8 mouse cellular contexts compared by ENCODE assay signal in genomic region chr7:128739462-128740277, GRCm38 (mm10). TPM values are rescaled to one million over a fixed set of nuclear protein-coding genes. Genes with fewer than 3 reads are reported as not detected.
DNase-seq lines count a peak whose midpoint lies in the region; ATAC-seq lines count a peak whose summit lies in the region.

No protein-coding gene starts in this region.

- H3K9me3 ChIP-seq in liver, embryonic 15.5 days (replicated peaks): no peaks in the 10 kb centered on the region
- H3K9me3 ChIP-seq in neural tube, embryonic 12.5 days: no peaks in the 10 kb centered on the region

- intact Hi-C loops in left cerebral cortex, postnatal 25 days (cut with DNase I): no loop called here

- H3K36me3 ChIP-seq in liver, embryonic 15.5 days (replicated peaks): peaks cover under 1% of the 10 kb centered on the region; the same call in 1 of the 2 replicates
- peaks cover 4% of the 10 kb centered on the region; the same call in 1 of the 2 replicates for H3K36me3 ChIP-seq in neural tube, embryonic 12.5 days

- ATAC-seq in liver, embryonic 15.5 days (ENCODE audit: insufficient read depth): peak; percentile 47
- peak; percentile 57 for ATAC-seq in neural tube, embryonic 12.5 days (ENCODE audit: low FRiP score, low read depth)

- H3K27me3 ChIP-seq in liver, embryonic 15.5 days: peaks cover 12% of the 10 kb centered on the region
- H3K27me3 ChIP-seq in neural tube, embryonic 12.5 days (replicated peaks): no peaks in the 10 kb centered on the region

- WGBS in liver, embryonic 15.5 days (ENCODE audit: insufficient replicate concordance): under 1% methylated on average over 69 of the region's 80 CpGs
- under 1% methylated on average over 80 of the region's 80 CpGs for WGBS in neural tube, embryonic 12.5 days

- peak; percentile 21 to 28 for DNase-seq in left cerebral cortex, postnatal 25 days (ENCODE audit: low spot score in 2 of 2)
- no peak for DNase-seq in left cerebral cortex, adult 11 months (ENCODE audit: low spot score)
- peak; percentile 60 for DNase-seq in gastrocnemius, postnatal 25 days
- peak; percentile 79 for DNase-seq in induced T-regulatory cell, adult 2 months (ENCODE audit: low read depth)
- DNase-seq in thymus, postnatal 10 days (ENCODE audit: low spot score in 2 of 2): peak; percentile 41 to 58

- H3K4me2 ChIP-seq in liver, embryonic 15.5 days: peak overlapping the region; percentile 97
- H3K4me2 ChIP-seq in neural tube, embryonic 12.5 days (replicated peaks): peak overlapping the region; percentile 81

- H3K4me3 ChIP-seq in brown adipose tissue, adult 24 weeks (ENCODE audit: insufficient read depth, low read depth, low read length): peak overlapping the region; percentile 94
- peak overlapping the region; percentile 93 for H3K4me3 ChIP-seq in liver, embryonic 15.5 days (replicated peaks)
- peak overlapping the region; percentile 96 for H3K4me3 ChIP-seq in neural tube, embryonic 12.5 days

- peak overlapping the region; percentile 91 for H3K9ac ChIP-seq in liver, embryonic 15.5 days
- H3K9ac ChIP-seq in neural tube, embryonic 12.5 days: peak overlapping the region; percentile 98

- H3K4me1 ChIP-seq in brown adipose tissue, adult 24 weeks (ENCODE audit: control insufficient read depth, insufficient read depth, insufficient read length, low read length): peaks cover 11% of the 10 kb centered on the region; the same call in 1 of the 2 replicates
- H3K4me1 ChIP-seq in liver, embryonic 15.5 days (replicated peaks): peaks cover 52% of the 10 kb centered on the region
- peaks cover 16% of the 10 kb centered on the region for H3K4me1 ChIP-seq in neural tube, embryonic 12.5 days

- peak overlapping the region; percentile 58 for H3K27ac ChIP-seq in brown adipose tissue, adult 24 weeks (replicated peaks; ENCODE audit: low read depth, low read length)
- peak overlapping the region; percentile 79 for H3K27ac ChIP-seq in liver, embryonic 15.5 days (replicated peaks)
- peak overlapping the region; percentile 71 for H3K27ac ChIP-seq in neural tube, embryonic 12.5 days

RNA-seq across cellular contexts. Expression of gene Mcmbp, which starts 0.6 kb away (rescaled TPM):
- total RNA-seq in left cerebral cortex, postnatal 25 days (2021): 10 to 100 TPM; 22.5 to 24.7 TPM
- 13.8 and 17.6 TPM in 2 replicates for polyA plus RNA-seq in brown adipose tissue, adult 24 weeks (2012; ENCODE audit: insufficient read depth, insufficient read length, missing spikeins)
- total RNA-seq in gastrocnemius, postnatal 25 days (2021): 10 to 100 TPM; 13.3 to 13.7 TPM
- polyA plus RNA-seq in liver, embryonic 15.5 days (2015; fragmentation: Nextera tagmentation; extraction: Ambion mirVana): 19.0 and 19.7 TPM in 2 replicates
- polyA plus RNA-seq in neural tube, embryonic 12.5 days (2016; fragmentation: Nextera tagmentation; extraction: Ambion mirVana): 61.8 and 66.2 TPM in 2 replicates

RNA-seq across cellular contexts. Expression of gene Sec23ip, which starts 5.1 kb away (rescaled TPM):
- total RNA-seq in left cerebral cortex, postnatal 25 days (2021): 10 to 100 TPM; 41.3 to 42.9 TPM
- 10.2 and 11.5 TPM in 2 replicates for polyA plus RNA-seq in brown adipose tissue, adult 24 weeks (2012; ENCODE audit: insufficient read depth, insufficient read length, missing spikeins)
- total RNA-seq in gastrocnemius, postnatal 25 days (2021): 10 to 100 TPM; 19.0 to 22.4 TPM
- 16.2 and 16.3 TPM in 2 replicates for polyA plus RNA-seq in liver, embryonic 15.5 days (2015; fragmentation: Nextera tagmentation; extraction: Ambion mirVana)
- 42.4 and 42.9 TPM in 2 replicates for polyA plus RNA-seq in neural tube, embryonic 12.5 days (2016; fragmentation: Nextera tagmentation; extraction: Ambion mirVana)
